24 mouse cellular contexts compared by ENCODE assay signal in genomic region chr7:63863046-63863445, GRCm38 (mm10). TPM values are rescaled to one million over a fixed set of nuclear protein-coding genes. Genes with fewer than 3 reads are reported as not detected.
"Had no signal": no experiment of that assay in that cellular context is flagged by ENCODE, and none has a peak within 500 bp of the region (broad histone marks: within the 10 kb centered on the region; RNA-seq: fewer than 3 reads in every experiment).

No protein-coding gene starts in this region.

- H3K27me3 ChIP-seq: lung, embryonic 15.5 days; midbrain, embryonic 13.5 days; midbrain, embryonic 15.5 days; neural tube, embryonic 12.5 days; stomach, embryonic 15.5 days had no signal

- H3K4me2 ChIP-seq: lung, embryonic 15.5 days; midbrain, embryonic 11.5 days; midbrain, embryonic 13.5 days; midbrain, embryonic 15.5 days; neural tube, embryonic 12.5 days; stomach, embryonic 15.5 days had no signal

- H3K27ac ChIP-seq: lung, embryonic 15.5 days; macrophage; midbrain, embryonic 13.5 days; midbrain, embryonic 15.5 days; neural tube, embryonic 12.5 days; stomach, embryonic 15.5 days; stomach, postnatal 0 days had no signal

- DNase-seq: lung, adult 2 months; lung, postnatal 14 days; lung, postnatal 36 days; right cerebral cortex, postnatal 14 days; thymus, adult 2 months; thymus, postnatal 25 days; thymus, postnatal 4 days had no signal

- ATAC-seq: lung, postnatal 0 days; midbrain, embryonic 13.5 days; midbrain, embryonic 15.5 days had no signal

- H3K36me3 ChIP-seq: lung, embryonic 15.5 days; midbrain, embryonic 13.5 days; midbrain, embryonic 15.5 days; neural tube, embryonic 12.5 days; stomach, embryonic 15.5 days had no signal

- H3K4me3 ChIP-seq: lung, embryonic 15.5 days; megakaryocyte, embryonic 14.5 days; midbrain, embryonic 13.5 days; midbrain, embryonic 15.5 days; neural tube, embryonic 12.5 days; stomach, embryonic 15.5 days had no signal

- H3K4me1 ChIP-seq: stomach, embryonic 15.5 days had no signal

- H3K9ac ChIP-seq: lung, embryonic 15.5 days; midbrain, embryonic 13.5 days; midbrain, embryonic 15.5 days; neural tube, embryonic 12.5 days; stomach, embryonic 15.5 days had no signal

- H3K9me3 ChIP-seq: lung, embryonic 15.5 days; megakaryocyte, embryonic 14.5 days; midbrain, embryonic 15.5 days; neural tube, embryonic 12.5 days; stomach, embryonic 15.5 days had no signal

RNA-seq across cellular contexts. Expression of gene E030018B13Rik, which starts 53.6 kb away (rescaled TPM):
- total RNA-seq: megakaryocyte progenitor cell, adult 5-6 weeks; midbrain, postnatal 0 days; monocyte, adult 5-6 weeks; neutrophil, adult 5-6 weeks had no signal
- polyA plus RNA-seq: lung, adult 2 months; macrophage; midbrain, postnatal 0 days; spleen, adult 2 months; stomach, postnatal 0 days; testis, adult 2 months; thymus, adult 2 months; urinary bladder, adult 2 months had no signal
